Mouse (Mus musculus) limb, embryonic 11.5 days (tissue): ENCODE measurements around the gene Spaca4. TPM values are rescaled to one million over a fixed set of nuclear protein-coding genes. Genes with fewer than 3 reads are reported as not detected.

Experiments used
- ATAC-seq: fragments of 200-750 bp; cut with Nextera tagmentation; 2 replicates; pipeline ENCODE4 v1.8.0; 2017; ENCODE audit warnings: low read depth; ENCODE audit not compliant: insufficient number of reproducible peaks, low FRiP score, low TSS enrichment
- DNase-seq: peaks from one replicate; pipeline ENCODE4 v3.0.0-alpha.2; 2015; ENCODE audit warnings: low spot score
- H3K27ac ChIP-seq: fragments of 300-500 bp; sonication (generic); replicated peaks from 2 replicates; pipeline ENCODE4 v1.5.1; 2014; ENCODE audit warnings: low read depth, mild to moderate bottlenecking, low read length
- H3K27me3 ChIP-seq: fragments of 300-500 bp; sonication (generic); 2 replicates; pipeline ENCODE4 v1.6.1; 2014; ENCODE audit warnings: mild to moderate bottlenecking, low read length, mixed read lengths; ENCODE audit not compliant: control insufficient read depth, insufficient read depth
- H3K36me3 ChIP-seq: fragments of 300-500 bp; sonication (generic); 2 replicates; pipeline ENCODE4 v1.6.1; 2014; ENCODE audit warnings: mild to moderate bottlenecking, low read length, moderate library complexity, mixed read lengths; ENCODE audit not compliant: control insufficient read depth, insufficient read depth
- H3K4me1 ChIP-seq: fragments of 300-500 bp; sonication (generic); 2 replicates; pipeline ENCODE4 v1.6.1; 2014; ENCODE audit warnings: low read length, mixed read lengths; ENCODE audit not compliant: control insufficient read depth, insufficient read depth
- H3K4me2 ChIP-seq: fragments of 300-500 bp; sonication (generic); 2 replicates; pipeline ENCODE4 v1.6.1; 2014; ENCODE audit warnings: low read depth, mild to moderate bottlenecking, moderate library complexity; ENCODE audit not compliant: severe bottlenecking
- H3K4me3 ChIP-seq: fragments of 300-500 bp; sonication (generic); 2 replicates; pipeline ENCODE4 v1.5.1; 2014; ENCODE audit warnings: low read depth, low read length
- H3K9ac ChIP-seq: fragments of 300-500 bp; sonication (generic); 2 replicates; pipeline ENCODE4 v1.6.1; 2014; ENCODE audit warnings: mild to moderate bottlenecking, low read length
- H3K9me3 ChIP-seq: fragments of 300-500 bp; sonication (generic); 2 replicates; pipeline ENCODE4 v1.6.1; 2016; ENCODE audit warnings: low read length; ENCODE audit not compliant: control insufficient read depth
- WGBS: fragments of 180-500 bp; shearing (Covaris S2); extraction: QIAGEN DNeasy Blood & Tissue Kit; methylation state at CpG from one replicate; pipeline ENCODE4 v1.1.7; 2014; 5-methylcytosine and 5-hydroxymethylcytosine counted together
- polyA plus RNA-seq: library from polyadenylated mRNA; unstranded; fragments of >200 nt; fragmentation: Nextera tagmentation; extraction: Ambion mirVana; gene quantifications from 2 replicates; pipeline ENCODE4 v1.2.1, GENCODE M21; 2014

The Spaca4 gene
- polyA plus RNA-seq, 1 experiment from 2014 or later = not detected

GRCm38 (mm10) chr7:45759400-45759799 lies 33.8 kb upstream of the Spaca4 start:
- WGBS = 7% methylated on average over 27 of the region's 27 CpGs
- Histone ChIP-seq H3K4me2 (peak overlapping the region; percentile 54), H3K9ac (peak overlapping the region; percentile 47; the same call in 1 of the 2 replicates), H3K27ac (no peak overlapping the region), H3K27me3 (peaks cover 21% of the 10 kb centered on the region), H3K36me3 (no peaks in the 10 kb centered on the region), H3K4me3 (peak overlapping the region; percentile 26), H3K9me3 (no peaks in the 10 kb centered on the region), H3K4me1 (peaks cover 4% of the 10 kb centered on the region; the same call in 1 of the 2 replicates)
- ATAC-seq (no peak), DNase-seq (peak; percentile 48)

GRCm38 (mm10) chr7:45755703-45756102 lies 30.1 kb upstream of the Spaca4 start:
- ATAC-seq (no peak), DNase-seq (no peak)
- no peaks in the 10 kb centered on the region for H3K9me3 ChIP-seq
- H3K4me2 ChIP-seq = no peak overlapping the region
- 49% methylated on average over 6 of the region's 6 CpGs for WGBS
- peaks cover 21% of the 10 kb centered on the region for H3K27me3 ChIP-seq
- H3K27ac ChIP-seq = no peak overlapping the region
- H3K4me3 ChIP-seq = no peak overlapping the region
- no peak overlapping the region for H3K9ac ChIP-seq
- H3K36me3 ChIP-seq = no peaks in the 10 kb centered on the region
- H3K4me1 ChIP-seq = peaks cover 4% of the 10 kb centered on the region; the same call in 1 of the 2 replicates

- 79% methylated on average over 9 of the region's 9 CpGs for WGBS
- Histone ChIP-seq H3K27ac (no peak overlapping the region), H3K9me3 (no peaks in the 10 kb centered on the region; the same call in 1 of the 2 replicates), H3K4me2 (no peak overlapping the region), H3K4me1 (peaks cover 3% of the 10 kb centered on the region; the same call in 1 of the 2 replicates), H3K9ac (no peak overlapping the region), H3K4me3 (no peak overlapping the region), H3K27me3 (no peaks in the 10 kb centered on the region), H3K36me3 (no peaks in the 10 kb centered on the region)
- ATAC-seq (no peak), DNase-seq (no peak)
Observed at GRCm38 (mm10) chr7:45750162-45750561, 24.5 kb upstream of the Spaca4 start.

- Histone ChIP-seq H3K4me2 (no peak overlapping the region), H3K27ac (no peak overlapping the region), H3K9me3 (no peaks in the 10 kb centered on the region; the same call in 1 of the 2 replicates), H3K4me1 (peaks cover 3% of the 10 kb centered on the region; the same call in 1 of the 2 replicates), H3K9ac (0 out of 2 replicates have a peak overlapping the region, but pooled peaks have one; percentile 23), H3K36me3 (no peaks in the 10 kb centered on the region), H3K4me3 (no peak overlapping the region), H3K27me3 (no peaks in the 10 kb centered on the region)
- ATAC-seq (no peak), DNase-seq (no peak)
- 43% methylated on average over 9 of the region's 10 CpGs for WGBS
Observed at GRCm38 (mm10) chr7:45749401-45749800, 23.8 kb upstream of the Spaca4 start.

- Histone ChIP-seq H3K9ac (no peak overlapping the region), H3K4me3 (no peak overlapping the region), H3K4me2 (no peak overlapping the region), H3K9me3 (no peaks in the 10 kb centered on the region; the same call in 1 of the 2 replicates), H3K36me3 (no peaks in the 10 kb centered on the region), H3K27me3 (no peaks in the 10 kb centered on the region), H3K27ac (no peak overlapping the region), H3K4me1 (peaks cover 3% of the 10 kb centered on the region; the same call in 1 of the 2 replicates)
- ATAC-seq (no peak), DNase-seq (no peak)
- 82% methylated on average over 7 of the region's 7 CpGs for WGBS
Observed at GRCm38 (mm10) chr7:45748110-45748509, 22.5 kb upstream of the Spaca4 start.

- 87% methylated on average over 5 of the region's 5 CpGs for WGBS
- no peaks in the 10 kb centered on the region for H3K27me3 ChIP-seq
Observed at GRCm38 (mm10) chr7:45747450-45747849, 21.8 kb upstream of the Spaca4 start.

GRCm38 (mm10) chr7:45746518-45746917 lies 20.9 kb upstream of the Spaca4 start:
- H3K9me3 ChIP-seq = no peaks in the 10 kb centered on the region; the same call in 1 of the 2 replicates
- peaks cover 3% of the 10 kb centered on the region; the same call in 1 of the 2 replicates for H3K4me1 ChIP-seq
- ATAC-seq = no peak
- no peak overlapping the region for H3K9ac ChIP-seq
- H3K27ac ChIP-seq = no peak overlapping the region
- no peak for DNase-seq
- no peaks in the 10 kb centered on the region for H3K27me3 ChIP-seq
- H3K4me3 ChIP-seq = no peak overlapping the region
- WGBS = 64% methylated on average over 6 of the region's 6 CpGs
- no peak overlapping the region for H3K4me2 ChIP-seq
- no peaks in the 10 kb centered on the region for H3K36me3 ChIP-seq

More at GRCm38 (mm10) chr7:45747450-45747849, 21.8 kb upstream of the Spaca4 start:
- no peak overlapping the region for H3K9ac ChIP-seq
- H3K36me3 ChIP-seq = no peaks in the 10 kb centered on the region
- no peak overlapping the region for H3K4me2 ChIP-seq
- H3K4me3 ChIP-seq = no peak overlapping the region
- H3K9me3 ChIP-seq = no peaks in the 10 kb centered on the region; the same call in 1 of the 2 replicates
- no peak for DNase-seq
- no peak overlapping the region for H3K27ac ChIP-seq
- ATAC-seq = no peak
- H3K4me1 ChIP-seq = peaks cover 3% of the 10 kb centered on the region; the same call in 1 of the 2 replicates

GRCm38 (mm10) chr7:45744387-45744786 lies 18.8 kb upstream of the Spaca4 start:
- WGBS = 34% methylated on average over 2 of the region's 2 CpGs
- Histone ChIP-seq H3K27ac (no peak overlapping the region), H3K27me3 (no peaks in the 10 kb centered on the region), H3K36me3 (no peaks in the 10 kb centered on the region), H3K4me2 (no peak overlapping the region), H3K9ac (no peak overlapping the region), H3K9me3 (no peaks in the 10 kb centered on the region; the same call in 1 of the 2 replicates), H3K4me1 (no peaks in the 10 kb centered on the region), H3K4me3 (no peak overlapping the region)
- ATAC-seq (0 out of 2 replicates have a peak, but pooled peaks have one; percentile 11), DNase-seq (peak; percentile 81)
